ENCODE assay signal across 26 mouse cellular contexts in the genomic region with DNA sequence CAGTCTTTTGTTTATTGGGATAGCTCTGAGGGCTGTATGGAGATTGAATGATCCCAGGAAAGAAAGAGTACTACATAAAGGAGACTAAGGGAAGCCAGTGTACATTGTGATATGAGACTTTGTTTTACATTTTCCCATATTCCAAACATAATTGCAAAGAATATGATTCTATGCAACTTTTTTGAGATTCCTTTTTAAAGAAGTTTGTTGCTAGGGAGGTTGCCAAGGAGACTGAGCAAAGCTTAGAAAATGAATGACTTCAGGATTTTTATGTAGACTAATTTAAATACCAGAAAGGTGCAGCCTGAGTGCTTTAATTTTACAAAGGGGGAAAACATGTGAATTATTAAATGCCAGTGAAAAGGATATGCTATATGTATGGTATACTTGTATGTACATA.
"Had no signal": no experiment of that assay in that cellular context is flagged by ENCODE, and none has a peak within 500 bp of the region (broad histone marks: within the 10 kb centered on the region; RNA-seq: fewer than 3 reads in every experiment).

No protein-coding gene starts in this region.

- H3K27me3 ChIP-seq: heart, embryonic 12.5 days; intestine, embryonic 15.5 days; limb, embryonic 12.5 days; liver, embryonic 13.5 days; liver, embryonic 15.5 days had no signal

- H3K4me2 ChIP-seq: heart, embryonic 12.5 days; hindbrain, embryonic 12.5 days; hindbrain, embryonic 14.5 days; intestine, embryonic 15.5 days; limb, embryonic 12.5 days; liver, embryonic 11.5 days; liver, embryonic 13.5 days; liver, embryonic 15.5 days had no signal

- H3K9me3 ChIP-seq: heart, embryonic 10.5 days; heart, embryonic 12.5 days; hindbrain, embryonic 10.5 days; hindbrain, embryonic 12.5 days; intestine, embryonic 15.5 days; limb, embryonic 10.5 days; limb, embryonic 12.5 days; liver, embryonic 13.5 days; liver, embryonic 15.5 days had no signal

- H3K4me1 ChIP-seq: heart, embryonic 10.5 days; heart, embryonic 12.5 days; hindbrain, embryonic 10.5 days; hindbrain, embryonic 12.5 days; intestine, embryonic 15.5 days; limb, embryonic 10.5 days; limb, embryonic 12.5 days; liver, embryonic 13.5 days; liver, embryonic 15.5 days had no signal

- DNase-seq: gastrocnemius, postnatal 10 days; gastrocnemius, postnatal 25 days; heart, adult 18-20 months; heart, postnatal 10 days; heart, postnatal 4 days; kidney, adult 18-20 months; kidney, adult 8-10 months; kidney, postnatal 10 days; kidney, postnatal 25 days; kidney, postnatal 4 days; liver; liver, embryonic 13.5 days had no signal

- ATAC-seq: hindbrain, embryonic 16.5 days; inflammation-experienced regulatory T-cells, adult 6 months; intestine, embryonic 15.5 days; intestine, postnatal 0 days had no signal

- H3K36me3 ChIP-seq: heart, embryonic 10.5 days; heart, embryonic 12.5 days; hindbrain, embryonic 10.5 days; hindbrain, embryonic 12.5 days; intestine, embryonic 15.5 days; limb, embryonic 10.5 days; limb, embryonic 12.5 days; liver, embryonic 13.5 days; liver, embryonic 15.5 days had no signal

- H3K4me3 ChIP-seq: heart, embryonic 10.5 days; heart, embryonic 12.5 days; hindbrain, embryonic 10.5 days; hindbrain, embryonic 12.5 days; intestine, embryonic 15.5 days; layer of hippocampus, adult 2 months; limb, embryonic 10.5 days; limb, embryonic 12.5 days; liver, embryonic 13.5 days; liver, embryonic 15.5 days had no signal

- H3K9ac ChIP-seq: heart, embryonic 12.5 days; hindbrain, embryonic 12.5 days; hindbrain, embryonic 14.5 days; intestine, embryonic 15.5 days; limb, embryonic 12.5 days; liver, embryonic 13.5 days; liver, embryonic 15.5 days had no signal

- H3K27ac ChIP-seq: heart, embryonic 10.5 days; hindbrain, embryonic 10.5 days; hindbrain, embryonic 12.5 days; hindbrain, embryonic 14.5 days; intestine, embryonic 15.5 days; layer of hippocampus, adult 2 months; limb, embryonic 10.5 days; limb, embryonic 12.5 days; liver, embryonic 13.5 days; liver, embryonic 15.5 days had no signal
